Mouse (Mus musculus) thymus, adult 2 months (tissue): Measurements from ENCODE around the gene Gm8122.
"Not testable (repeated sequence)": the region's sequence is repeated elsewhere in the genome, so short reads cannot be mapped to it uniquely, and the experiment has no call there.

ENCODE experiments used
- CTCF ChIP-seq: fragments of 200-500 bp; IDR thresholded peaks from 2 replicates; pipeline ENCODE4 v1.5.1; 2012; ENCODE audit warnings: mild to moderate bottlenecking, control low read depth, low read length, moderate library complexity, borderline replicate concordance; ENCODE audit not compliant: control insufficient read depth, poor library complexity, insufficient read depth; ENCODE audit errors: extremely low read depth
- POLR2A ChIP-seq: fragments of 200-500 bp; IDR thresholded peaks from 2 replicates; pipeline ENCODE4 v1.6.1; 2012; ENCODE audit warnings: mild to moderate bottlenecking, low read length, control low read depth, moderate library complexity; ENCODE audit not compliant: control insufficient read depth, poor library complexity, insufficient read depth; ENCODE audit errors: extremely low read depth

DNA sequence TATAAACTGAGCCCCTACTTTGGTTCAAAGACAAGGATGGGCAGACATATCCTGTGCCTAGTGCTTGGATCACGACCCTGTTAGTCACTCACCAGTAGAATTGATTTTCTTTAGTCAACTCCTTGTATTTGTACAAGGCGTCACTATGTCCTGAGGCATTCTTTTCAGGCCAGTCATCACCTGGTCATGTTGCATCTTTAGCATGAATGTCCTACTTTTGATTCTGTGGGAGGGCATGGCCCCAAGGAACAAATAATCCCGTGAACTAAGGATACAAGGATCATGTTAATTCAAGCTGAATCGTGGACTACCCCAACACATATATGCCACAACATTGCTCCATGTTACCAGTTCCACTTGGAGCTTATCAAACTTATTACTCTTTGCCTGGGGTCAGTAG lies 43.0 kb upstream of the Gm8122 start:
- TF ChIP-seq CTCF, POLR2A: not testable (repeated sequence)
